Mouse (Mus musculus): ENCODE results near the gene Gm5799.
"Not testable (repeated sequence)": the region's sequence is repeated elsewhere in the genome, so short reads cannot be mapped to it uniquely, and the experiment has no call there.

Gm5799 gene

GRCm38 (mm10) chr14:43543276-43543675 lies at the start of gene Gm5799:
Gene Gm5799 (plus strand): TSS chr14:43543576.
- DNase-seq (ENCODE audit: low spot score in 2 of 2) = not testable (repeated sequence)

GRCm38 (mm10) chr14:43531052-43532010 lies 12.0 kb upstream of the Gm5799 start:
- DNase-seq (ENCODE audit: low spot score in 2 of 2) = not testable (repeated sequence)

- not testable (repeated sequence) for DNase-seq (ENCODE audit: low spot score in 2 of 2)
These were observed 11.4 kb upstream of the Gm5799 start for GRCm38 (mm10) chr14:43532011-43532383.

GRCm38 (mm10) chr14:43532387-43532786 lies 11.0 kb upstream of the Gm5799 start:
- not testable (repeated sequence) for DNase-seq (ENCODE audit: low spot score in 2 of 2)

- DNase-seq (ENCODE audit: low spot score in 2 of 2) = not testable (repeated sequence)
These were observed 5.2 kb upstream of the Gm5799 start for GRCm38 (mm10) chr14:43538144-43538543.

GRCm38 (mm10) chr14:43546281-43546680 lies 2.9 kb downstream of the Gm5799 start:
- DNase-seq (ENCODE audit: low spot score in 2 of 2) = not testable (repeated sequence)

GRCm38 (mm10) chr14:43552271-43552670 lies 8.9 kb downstream of the Gm5799 start:
- not testable (repeated sequence) for DNase-seq (ENCODE audit: low spot score in 2 of 2)

- DNase-seq (ENCODE audit: low spot score in 2 of 2) = not testable (repeated sequence)
These were observed 34.6 kb downstream of the Gm5799 start for GRCm38 (mm10) chr14:43577969-43578368.

GRCm38 (mm10) chr14:43579046-43579445 lies 35.7 kb downstream of the Gm5799 start, which contains the start of gene Gm17654:
Gene Gm17654 (minus strand): TSS chr14:43579146.
- DNase-seq (ENCODE audit: low spot score in 2 of 2) = not testable (repeated sequence)

Measured in frontal cortex, postnatal 25 days (tissue).